Mouse (Mus musculus) liver, embryonic 14.5 days (tissue): Measurements from ENCODE around the gene Itpkb.

Experiments used
- CTCF ChIP-seq: IDR thresholded peaks from 2 replicates; pipeline ENCODE4 v1.5.1; 2016; ENCODE audit warnings: antibody characterized with exemption, low read depth, control low read depth
- EP300 ChIP-seq: IDR thresholded peaks from 2 replicates; pipeline ENCODE4 v1.6.1; 2016; ENCODE audit warnings: antibody characterized with exemption, low read depth

GRCm38 (mm10) chr1:180410306-180410705 lies 80.0 kb downstream of the Itpkb start:
- TF ChIP-seq CTCF (no peak), EP300 (no peak)
